Mouse (Mus musculus) ES-E14 (cell line): ENCODE measurements around the gene Psmd11. TPM values are rescaled to one million over a fixed set of nuclear protein-coding genes. Genes with fewer than 3 reads are reported as not detected.

Experiments used
- DNase-seq: peaks from one replicate; pipeline ENCODE4 v3.0.0-alpha.2; 2013; ENCODE audit warnings: low read depth, low spot score
- H3K27ac ChIP-seq: 2 replicates; pipeline ENCODE4 v1.5.1; 2012; ENCODE audit warnings: low read depth, mild to moderate bottlenecking, low read length, moderate library complexity, mixed read lengths; ENCODE audit not compliant: poor library complexity, insufficient read depth, severe bottlenecking
- H3K36me3 ChIP-seq: 2 replicates; pipeline ENCODE4 v1.6.1; 2012; ENCODE audit warnings: mild to moderate bottlenecking, low read length, moderate library complexity, mixed read lengths; ENCODE audit not compliant: control insufficient read depth, poor library complexity, insufficient read depth, severe bottlenecking
- H3K4me1 ChIP-seq, 2 experiments: fragments of 150-350 bp in 1 of 2; sonication (generic) in 1 of 2; 2 replicates each; pipeline ENCODE4 v1.6.1; 2012; ENCODE audit warnings: low read length in 2 of 2, mild to moderate bottlenecking in 1 of 2, mixed read lengths in 1 of 2; ENCODE audit not compliant: control insufficient read depth in 2 of 2, insufficient read depth in 2 of 2, poor library complexity in 1 of 2
- H3K4me3 ChIP-seq, 2 experiments: fragments of 150-350 bp in 1 of 2; sonication (generic) in 1 of 2; 2 replicates each; pipeline ENCODE4 v1.5.1; 2012; ENCODE audit warnings: low read length in 2 of 2, low read depth in 1 of 2, mild to moderate bottlenecking in 1 of 2, mixed read lengths in 1 of 2; ENCODE audit not compliant: insufficient read depth in 1 of 2, poor library complexity in 1 of 2, severe bottlenecking in 1 of 2
- H3K9ac ChIP-seq: 2 replicates; pipeline ENCODE4 v1.6.1; 2012; ENCODE audit warnings: low read depth, mild to moderate bottlenecking, low read length, mixed read lengths; ENCODE audit not compliant: poor library complexity, insufficient read depth, severe bottlenecking
- H3K9me3 ChIP-seq: fragments of 150-350 bp; sonication (generic); 2 replicates; pipeline ENCODE4 v1.6.1; 2012; ENCODE audit warnings: low read depth, mild to moderate bottlenecking, low read length; ENCODE audit not compliant: control insufficient read depth, insufficient read depth
- CHD2 ChIP-seq: IDR thresholded peaks from 2 replicates; pipeline ENCODE4 v1.6.1; 2014; ENCODE audit warnings: mild to moderate bottlenecking, low read depth, low read length, inconsistent platforms
- HCFC1 ChIP-seq: IDR thresholded peaks from 2 replicates; pipeline ENCODE4 v1.6.1; 2012; ENCODE audit warnings: low read length, inconsistent platforms, borderline replicate concordance; ENCODE audit not compliant: insufficient read depth
- MAFK ChIP-seq: IDR thresholded peaks from 2 replicates; pipeline ENCODE4 v1.6.1; 2014; ENCODE audit warnings: mild to moderate bottlenecking, low read depth, low read length, inconsistent platforms; ENCODE audit not compliant: insufficient read depth
- ZC3H11A ChIP-seq: IDR thresholded peaks from 2 replicates; pipeline ENCODE4 v1.6.1; 2012; ENCODE audit warnings: low read depth, mild to moderate bottlenecking, inconsistent platforms, low read length, borderline replicate concordance
- ZNF384 ChIP-seq: IDR thresholded peaks from 2 replicates; pipeline ENCODE4 v1.6.1; 2012; ENCODE audit warnings: low read depth, low read length, inconsistent platforms
- in situ Hi-C, 2 experiments: fragments of 600-800 bp; cut with MboI; formaldehyde crosslinking; loops; one replicate each; pipeline ENCODE4 v1.15.1; 2025; ENCODE audit warnings: low sequenced_read_pairs in 2 of 2, inconsistent platforms in 1 of 2; ENCODE audit not compliant: unreplicated experiment in 2 of 2
- total RNA-seq: library from RNA; depleted of rRNA; stranded (reverse); fragments of 300-350 nt; gene quantifications from 2 replicates; pipeline ENCODE4 v1.2.3, GENCODE M21; 2012

Psmd11 gene
- total RNA-seq, 1 experiment, result 106 TPM

DNA sequence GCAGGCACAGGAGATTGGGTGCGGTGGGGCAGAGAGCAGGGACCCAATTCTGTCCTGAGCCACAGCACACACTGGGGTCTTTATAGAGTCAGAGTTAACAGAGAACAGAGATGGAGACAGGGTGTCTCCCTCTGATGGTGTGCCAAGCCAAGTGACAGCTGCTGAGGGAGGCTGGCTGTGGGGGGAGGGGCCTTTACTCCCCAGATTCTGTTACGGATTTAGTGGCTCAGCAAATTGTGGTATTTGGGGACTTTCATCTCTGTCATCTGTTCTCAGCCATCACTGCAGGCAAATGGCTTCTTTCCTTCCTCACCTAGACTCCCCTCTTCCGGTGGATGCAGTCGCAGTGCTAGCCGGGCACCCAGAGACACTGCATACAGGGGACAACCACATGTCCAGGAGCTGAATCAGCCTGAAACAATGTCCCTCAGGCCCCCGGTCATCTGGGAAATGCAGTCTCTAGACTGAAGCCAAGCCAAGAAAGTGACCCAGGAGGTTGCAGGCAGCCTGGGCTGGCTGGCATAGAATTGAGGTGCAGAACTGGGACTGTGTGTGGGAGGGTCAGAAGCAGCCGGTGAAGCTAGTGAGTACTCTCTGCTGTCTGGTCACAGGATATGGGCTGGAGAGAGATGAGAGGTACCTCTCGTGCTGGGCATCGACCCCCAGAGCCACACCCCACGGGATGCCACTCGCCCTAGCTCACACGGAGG, 60.9 kb downstream of the Psmd11 start:
- Histone ChIP-seq H3K36me3 (no peaks in the 10 kb centered on the region), H3K9ac (no peak overlapping the region), H3K4me3 (no peak overlapping the region), H3K27ac (no peak overlapping the region), H3K9me3 (no peaks in the 10 kb centered on the region), H3K4me1 (no peaks in the 10 kb centered on the region)
- DNase-seq, result no peak
- TF ChIP-seq HCFC1 (no peak), ZNF384 (no peak), CHD2 (no peak), ZC3H11A (no peak), MAFK (no peak)
- in situ Hi-C loops, result no loop called here

DNA sequence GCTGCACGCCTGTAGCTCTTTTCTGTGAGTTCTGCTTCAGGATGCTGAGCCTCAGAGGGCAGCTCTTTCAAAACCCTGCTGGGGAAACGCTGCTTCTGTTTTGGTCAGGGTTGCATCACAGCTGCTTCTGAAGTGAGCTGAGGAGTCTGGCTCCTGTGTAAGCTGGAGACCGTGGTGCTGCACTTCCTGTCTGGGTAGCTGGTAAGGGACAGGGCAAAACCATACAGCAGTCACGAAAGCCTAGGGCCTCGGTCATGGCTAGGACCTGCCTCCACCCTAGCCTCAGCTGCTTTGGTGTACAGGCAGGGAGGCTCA, 61.4 kb downstream of the Psmd11 start:
- Histone ChIP-seq H3K4me1 (no peaks in the 10 kb centered on the region), H3K4me3 (no peak overlapping the region), H3K36me3 (no peaks in the 10 kb centered on the region), H3K9ac (no peak overlapping the region), H3K9me3 (no peaks in the 10 kb centered on the region), H3K27ac (no peak overlapping the region)
- no peak for TF ChIP-seq ZNF384
- TF ChIP-seq CHD2, result no peak
- no peak for TF ChIP-seq HCFC1
- no peak for TF ChIP-seq ZC3H11A
- no peak for TF ChIP-seq MAFK
- in situ Hi-C loops, result no loop called here
- no peak for DNase-seq

DNA sequence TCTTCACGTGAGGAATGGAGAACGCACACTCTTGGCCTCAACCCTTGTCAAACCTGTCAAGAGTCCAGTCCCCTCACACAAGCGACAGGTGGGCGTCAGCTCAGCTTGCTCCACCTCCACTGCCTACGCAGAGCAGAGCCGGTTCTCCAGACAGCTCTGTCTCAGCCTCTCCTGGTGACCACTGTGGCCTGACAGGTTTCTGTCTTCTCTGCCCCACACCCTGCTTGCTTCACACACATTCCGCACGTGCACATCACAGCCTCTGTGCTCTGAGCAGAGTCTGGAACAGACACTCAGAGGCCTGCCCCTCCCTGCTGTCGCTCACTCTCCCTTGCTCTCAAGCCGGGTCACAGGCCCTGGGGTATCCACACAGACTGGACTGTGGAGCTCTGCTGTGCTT, 62.4 kb downstream of the Psmd11 start:
- Histone ChIP-seq H3K27ac (no peak overlapping the region), H3K4me1 (no peaks in the 10 kb centered on the region)
- in situ Hi-C loops, result no loop called here

DNA sequence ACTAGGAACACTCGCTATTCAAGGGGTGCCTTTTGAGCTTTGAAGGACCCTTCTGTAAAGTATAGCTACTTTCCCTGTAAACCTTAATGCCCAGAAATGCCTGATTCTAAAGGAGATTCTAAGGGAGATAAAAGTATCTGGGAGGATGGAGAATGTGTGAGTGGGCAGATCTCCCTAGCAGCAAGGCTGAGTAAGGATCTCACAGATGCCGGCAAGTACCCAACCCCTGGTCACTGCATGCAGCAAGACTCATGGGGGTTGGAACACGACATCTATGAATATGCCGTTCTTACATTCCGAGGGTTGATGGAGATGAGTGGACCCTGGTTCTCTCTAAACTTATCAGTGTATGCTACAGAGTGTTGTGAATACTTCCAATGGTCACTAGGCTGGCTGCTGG, 64.8 kb downstream of the Psmd11 start:
- no peaks in the 10 kb centered on the region for H3K36me3 ChIP-seq
- TF ChIP-seq CHD2, result no peak
- no peak for TF ChIP-seq HCFC1
- TF ChIP-seq ZC3H11A, result no peak
- TF ChIP-seq MAFK, result no peak
- TF ChIP-seq ZNF384, result no peak
- H3K27ac ChIP-seq, result no peak overlapping the region
- in situ Hi-C loops, result no loop called here
- no peak overlapping the region for H3K9ac ChIP-seq
- H3K4me3 ChIP-seq, result no peak overlapping the region
- no peaks in the 10 kb centered on the region for H3K4me1 ChIP-seq
- no peaks in the 10 kb centered on the region for H3K9me3 ChIP-seq
- DNase-seq, result no peak

More for the DNA sequence above, 62.4 kb downstream of the Psmd11 start:
- H3K9me3 ChIP-seq, result no peaks in the 10 kb centered on the region
- TF ChIP-seq MAFK (no peak), HCFC1 (no peak), CHD2 (no peak), ZNF384 (no peak), ZC3H11A (no peak)
- no peak overlapping the region for H3K9ac ChIP-seq
- no peaks in the 10 kb centered on the region for H3K36me3 ChIP-seq
- DNase-seq, result no peak
- no peak overlapping the region for H3K4me3 ChIP-seq

DNA sequence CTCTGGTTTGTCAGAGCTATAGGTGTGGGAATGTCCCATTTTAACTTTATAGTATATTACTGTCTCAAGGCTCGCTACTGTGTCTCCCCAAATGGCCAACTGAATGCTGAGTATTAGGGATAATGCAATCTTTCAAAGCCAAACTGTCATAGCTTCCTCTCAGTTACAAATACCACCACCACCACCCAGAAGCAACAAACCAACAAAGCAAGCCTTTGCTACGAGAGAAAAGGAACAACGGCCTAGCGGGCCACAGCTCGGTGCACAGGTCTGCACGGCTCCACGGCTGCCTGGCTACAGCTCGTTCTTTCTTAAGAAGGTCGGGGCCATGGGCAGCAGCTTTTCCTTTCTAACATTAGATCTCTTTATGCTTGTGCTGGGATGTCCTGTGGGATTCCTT, 66.4 kb downstream of the Psmd11 start:
- no peak overlapping the region for H3K27ac ChIP-seq
- H3K4me3 ChIP-seq, result no peak overlapping the region
- H3K4me1 ChIP-seq, result peaks cover 1 to 12% of the 10 kb centered on the region in 2 experiments; a peak in 2 of 4 replicates
- no peaks in the 10 kb centered on the region for H3K36me3 ChIP-seq
- in situ Hi-C loops, result no loop called here
- H3K9me3 ChIP-seq, result no peaks in the 10 kb centered on the region
- TF ChIP-seq ZNF384, result no peak
- no peak for TF ChIP-seq ZC3H11A
- TF ChIP-seq MAFK, result no peak
- TF ChIP-seq HCFC1, result no peak
- TF ChIP-seq CHD2, result no peak
- H3K9ac ChIP-seq, result no peak overlapping the region
- DNase-seq, result no peak
